Mouse (Mus musculus): Measurements from ENCODE around the gene Ppib.

Gene Ppib

GRCm38 (mm10) chr9:66078493-66078892 lies 18.5 kb downstream of the Ppib start:
- DNase-seq, result no peak

DNA sequence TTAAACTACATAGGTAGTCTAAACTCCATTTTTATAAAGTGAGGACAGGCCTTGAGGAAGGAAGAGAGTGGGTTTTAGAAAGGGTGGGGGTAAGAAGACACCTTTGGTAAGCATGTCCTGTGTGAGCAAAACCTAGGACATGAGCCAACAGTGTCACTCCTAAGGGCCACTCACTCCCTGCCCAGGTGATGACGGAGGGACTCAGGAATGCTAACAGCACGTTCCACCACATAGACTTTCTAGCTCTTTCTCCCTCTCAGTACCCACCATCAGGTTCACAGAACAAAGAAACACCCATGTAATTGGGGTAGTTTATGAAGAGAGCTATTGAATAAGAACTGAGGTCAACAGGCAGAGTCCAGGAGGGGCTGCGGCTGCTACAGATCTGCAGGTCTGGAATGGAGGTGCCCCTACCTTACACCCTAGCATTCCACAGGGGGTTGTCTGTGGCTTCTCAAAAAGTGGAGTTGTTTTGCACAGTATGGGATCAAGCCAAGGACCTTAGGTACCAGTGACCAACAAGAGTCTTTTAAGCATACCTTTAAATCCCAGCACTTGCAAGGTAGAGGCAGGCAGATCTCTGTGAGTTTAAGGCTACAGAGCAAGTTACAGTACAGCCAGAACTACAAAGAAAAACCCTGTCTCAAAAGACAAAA lies 20.9 kb downstream of the Ppib start:
- DNase-seq, result no peak

GRCm38 (mm10) chr9:66081999-66082398 lies 22.0 kb downstream of the Ppib start:
- no peak for DNase-seq

- no peak for DNase-seq
Measured at GRCm38 (mm10) chr9:66084171-66084570, 24.1 kb downstream of the Ppib start.

DNA sequence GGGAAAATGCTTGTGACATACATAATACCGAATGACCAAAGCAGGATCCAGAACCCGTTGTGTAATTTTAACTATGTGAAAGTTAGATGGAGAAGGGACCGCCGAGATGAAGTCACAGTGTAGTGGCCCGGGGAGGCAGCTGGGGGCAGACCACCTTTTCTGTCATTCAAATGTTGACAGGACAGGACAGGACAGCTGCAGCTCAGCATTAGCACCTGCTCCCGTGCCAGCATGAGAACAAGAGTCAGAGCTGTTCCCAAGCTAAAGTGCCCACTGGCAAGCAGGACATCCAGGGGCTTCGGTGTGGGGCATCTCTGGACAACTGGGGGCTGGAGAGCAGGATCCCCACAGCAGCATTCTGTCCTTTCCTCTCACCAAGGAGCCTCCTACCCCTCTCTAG lies 27.0 kb downstream of the Ppib start:
- no peak for DNase-seq

DNA sequence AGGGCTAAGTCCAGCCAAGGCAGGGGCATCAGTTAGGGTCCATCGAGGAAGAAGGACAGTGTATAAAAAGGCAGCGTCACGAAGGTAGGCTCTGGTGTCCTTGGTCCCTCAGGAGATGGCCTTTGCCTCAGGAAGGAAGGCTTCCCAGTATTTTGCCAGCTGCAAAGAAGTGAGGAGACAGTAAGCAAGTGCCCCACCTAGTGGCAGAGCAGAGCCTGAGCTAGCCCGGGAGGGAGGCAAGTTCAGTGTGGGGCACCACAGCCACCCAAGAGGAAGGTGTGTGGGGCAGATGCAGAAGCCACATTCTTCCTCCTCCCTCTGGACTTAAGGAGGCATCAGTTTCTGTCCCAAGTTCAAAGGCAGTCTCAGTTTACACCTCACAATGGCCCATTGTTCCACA lies 28.4 kb downstream of the Ppib start:
- peak; percentile 68 for DNase-seq

- DNase-seq, result no peak
Measured at GRCm38 (mm10) chr9:66090593-66091244, 30.7 kb downstream of the Ppib start.

DNA sequence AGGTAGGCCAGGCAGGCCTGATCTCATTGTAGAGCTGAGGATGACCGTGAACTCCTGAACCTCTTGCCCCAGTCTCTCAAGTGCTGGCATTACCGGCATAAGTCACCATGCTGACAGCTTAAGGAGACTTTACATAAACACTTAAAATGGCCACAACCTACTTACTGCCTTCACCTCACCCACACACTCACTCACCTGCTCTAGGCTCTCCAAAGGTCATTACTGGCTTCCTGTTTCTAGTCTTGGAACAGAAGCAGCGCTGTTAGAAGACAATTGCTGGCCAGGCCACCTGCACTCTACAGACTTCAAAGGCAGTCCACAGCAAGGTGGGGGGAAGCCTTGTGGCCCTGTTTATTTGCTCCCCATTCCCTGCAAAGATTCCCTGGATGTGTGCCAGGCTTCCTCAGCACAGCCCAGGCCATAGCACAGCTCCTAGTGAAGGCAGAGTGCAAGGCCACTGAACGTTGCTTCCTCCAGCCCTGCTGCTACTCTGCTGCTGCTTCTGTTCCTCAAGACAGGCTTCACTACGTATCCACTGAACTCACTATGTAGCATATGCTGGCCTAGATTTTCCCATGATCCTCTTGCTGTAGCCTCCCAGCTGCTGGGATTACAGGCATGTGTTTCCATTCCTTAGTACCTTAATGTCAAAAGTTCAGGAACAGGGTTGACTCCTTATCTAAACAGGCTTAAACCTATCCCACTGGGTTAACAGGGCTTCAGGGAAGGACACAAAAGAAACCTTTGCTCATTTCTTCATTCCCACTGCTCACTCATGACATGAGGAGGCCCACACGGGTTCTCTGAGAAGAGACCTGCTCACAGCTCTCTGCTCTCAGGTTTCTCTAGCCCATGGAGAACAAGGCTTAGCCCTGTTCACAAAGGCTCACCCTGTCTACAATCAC lies 31.6 kb downstream of the Ppib start:
- DNase-seq, result no peak

GRCm38 (mm10) chr9:66092664-66093063 lies 32.6 kb downstream of the Ppib start:
- no peak for DNase-seq

- no peak for DNase-seq
Measured at GRCm38 (mm10) chr9:66101577-66101976, 41.6 kb downstream of the Ppib start.

DNA sequence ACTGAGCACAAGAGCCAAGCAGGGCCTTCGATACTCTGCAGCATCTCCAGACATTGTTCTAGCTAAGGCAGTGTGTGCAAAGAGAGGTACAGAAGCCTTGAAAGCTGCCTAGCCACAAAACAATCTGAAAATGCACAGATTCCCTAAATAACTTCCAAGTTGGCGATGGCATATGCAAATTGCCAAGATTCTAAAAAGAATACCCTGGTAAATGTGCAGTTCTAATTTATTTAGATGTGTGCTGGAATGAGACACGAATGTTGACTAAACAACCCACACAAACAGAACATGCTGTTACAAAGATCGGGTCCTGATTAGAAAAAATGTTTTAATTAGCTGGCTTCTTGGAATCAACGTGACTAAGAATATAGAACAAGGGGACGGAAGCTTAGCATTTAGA lies 42.6 kb downstream of the Ppib start:
- DNase-seq, result no peak

GRCm38 (mm10) chr9:66104601-66105000 lies 44.6 kb downstream of the Ppib start:
- DNase-seq, result peak; percentile 57

DNA sequence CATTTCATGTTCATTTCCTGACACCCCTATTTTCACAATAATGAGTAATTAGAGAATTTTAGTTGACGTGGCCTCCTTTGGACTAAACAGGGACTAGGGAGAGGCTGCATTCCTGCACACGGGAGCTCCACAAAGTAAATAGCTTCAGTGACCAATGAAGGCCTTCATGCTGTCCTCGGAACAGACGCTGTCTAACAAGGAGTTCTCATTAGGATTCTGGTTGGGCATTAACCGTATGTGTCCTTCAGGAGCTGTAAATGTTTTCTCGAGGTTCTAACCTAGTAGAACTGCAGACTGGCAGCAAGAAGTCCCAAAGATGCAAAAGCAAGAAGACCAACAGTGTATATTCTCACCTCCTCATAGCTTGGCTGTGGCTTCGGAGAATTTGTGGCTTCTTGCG lies 45.1 kb downstream of the Ppib start:
- DNase-seq, result peak; percentile 81

- DNase-seq, result peak; percentile 83
Measured at GRCm38 (mm10) chr9:66109574-66109973, 49.6 kb downstream of the Ppib start.

GRCm38 (mm10) chr9:66110126-66110525 lies 50.1 kb downstream of the Ppib start:
- DNase-seq, result no peak

DNA sequence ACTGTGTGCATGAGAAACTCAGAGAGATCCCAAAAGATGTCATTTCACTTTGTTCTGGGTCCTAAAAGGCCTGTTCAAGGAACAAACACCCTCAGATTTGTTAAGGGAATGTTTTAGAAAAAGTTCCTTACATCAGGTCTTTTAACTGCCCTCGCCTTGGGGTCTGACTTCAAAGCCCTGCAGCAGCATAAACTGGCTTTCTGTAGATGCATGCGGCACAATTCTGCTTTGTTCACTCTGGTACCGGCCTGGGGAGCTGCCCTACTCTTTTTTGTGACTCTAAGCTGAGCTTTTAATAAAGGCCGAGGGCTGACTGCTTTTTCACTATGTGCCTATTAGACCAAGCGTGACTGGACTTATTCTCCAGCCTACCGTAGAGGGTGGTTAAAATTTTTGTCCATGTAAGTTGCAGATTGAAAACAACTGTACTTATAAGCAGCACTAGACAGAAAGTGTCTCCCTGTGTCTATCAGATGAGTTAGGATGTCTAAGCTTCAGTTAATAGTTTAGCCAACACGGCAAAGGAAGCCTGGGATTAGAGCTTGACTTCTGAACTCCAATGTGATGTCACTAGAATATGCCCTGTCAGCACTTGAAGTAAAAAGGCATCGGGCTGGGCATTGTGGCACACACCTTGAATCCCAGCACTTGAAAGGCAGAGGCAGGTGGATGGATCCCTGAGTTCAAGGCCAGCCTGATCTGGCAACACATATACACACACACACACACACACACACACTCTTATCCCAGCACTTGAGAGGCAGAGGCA lies 50.8 kb downstream of the Ppib start:
- peak; percentile 88 for DNase-seq

- DNase-seq, result no peak
Measured at GRCm38 (mm10) chr9:66114341-66114740, 54.3 kb downstream of the Ppib start.

Measured in kidney, adult 9 months (tissue).